Mouse (Mus musculus) limb, embryonic 13.5 days (tissue): ENCODE data around the gene Cldn4. TPM values are rescaled to one million over a fixed set of nuclear protein-coding genes. Genes with fewer than 3 reads are reported as not detected.
"Not testable (repeated sequence)": the region's sequence is repeated elsewhere in the genome, so short reads cannot be mapped to it uniquely, and the experiment has no call there.

Experiments
- ATAC-seq: fragments of 200-750 bp; cut with Nextera tagmentation; 2 replicates; pipeline ENCODE4 v1.8.0; 2017; ENCODE audit warnings: low read depth, moderate number of reproducible peaks, moderate TSS enrichment; ENCODE audit not compliant: low FRiP score
- H3K27ac ChIP-seq: fragments of 300-500 bp; sonication (generic); 2 replicates; pipeline ENCODE4 v1.5.1; 2015; ENCODE audit warnings: inconsistent platforms, mild to moderate bottlenecking, moderate library complexity
- H3K27me3 ChIP-seq: fragments of 300-500 bp; sonication (generic); 2 replicates; pipeline ENCODE4 v1.6.1; 2015; ENCODE audit warnings: mild to moderate bottlenecking, inconsistent platforms
- H3K36me3 ChIP-seq: fragments of 300-500 bp; sonication (generic); 2 replicates; pipeline ENCODE4 v1.6.1; 2015; ENCODE audit warnings: inconsistent platforms, mild to moderate bottlenecking, moderate library complexity
- H3K4me1 ChIP-seq: fragments of 300-500 bp; sonication (generic); 2 replicates; pipeline ENCODE4 v1.6.1; 2015; ENCODE audit warnings: inconsistent platforms
- H3K4me2 ChIP-seq: fragments of 300-500 bp; sonication (generic); replicated peaks from 2 replicates; pipeline ENCODE4 v1.6.1; 2015; ENCODE audit warnings: inconsistent platforms, mild to moderate bottlenecking, moderate library complexity
- H3K4me3 ChIP-seq: fragments of 300-500 bp; sonication (generic); 2 replicates; pipeline ENCODE4 v1.5.1; 2015; ENCODE audit warnings: moderate library complexity, mild to moderate bottlenecking, inconsistent platforms
- H3K9ac ChIP-seq: fragments of 300-500 bp; sonication (generic); 2 replicates; pipeline ENCODE4 v1.6.1; 2015; ENCODE audit warnings: mild to moderate bottlenecking, inconsistent platforms
- H3K9me3 ChIP-seq: fragments of 300-500 bp; sonication (generic); 2 replicates; pipeline ENCODE4 v1.6.1; 2016; ENCODE audit warnings: inconsistent platforms
- WGBS: fragments of 180-500 bp; shearing (Covaris S2); methylation state at CpG from one replicate; pipeline ENCODE4 v1.1.7; 2015; 5-methylcytosine and 5-hydroxymethylcytosine counted together
- polyA plus RNA-seq: library from polyadenylated mRNA; unstranded; fragments of >200 nt; fragmentation: Nextera tagmentation; extraction: Ambion mirVana; gene quantifications from 2 replicates; pipeline ENCODE4 v1.2.1, GENCODE M21; 2015

The Cldn4 gene
- polyA plus RNA-seq, 1 experiment from 2014 or later: 18.9 TPM

GRCm38 (mm10) chr5:134959114-134959513 is 12.4 kb upstream of the Cldn4 start:
- no peak overlapping the region for H3K9ac ChIP-seq
- H3K9me3 ChIP-seq: no peaks in the 10 kb centered on the region
- no peaks in the 10 kb centered on the region for H3K27me3 ChIP-seq
- H3K36me3 ChIP-seq: no peaks in the 10 kb centered on the region
- H3K4me3 ChIP-seq: no peak overlapping the region
- no peak overlapping the region for H3K4me2 ChIP-seq
- H3K27ac ChIP-seq: no peak overlapping the region
- 0 out of 2 replicates have a peak, but pooled peaks cover 5% of the 10 kb centered on the region for H3K4me1 ChIP-seq
- peak; percentile 81 for ATAC-seq
- 66% methylated on average over 7 of the region's 7 CpGs for WGBS

DNA sequence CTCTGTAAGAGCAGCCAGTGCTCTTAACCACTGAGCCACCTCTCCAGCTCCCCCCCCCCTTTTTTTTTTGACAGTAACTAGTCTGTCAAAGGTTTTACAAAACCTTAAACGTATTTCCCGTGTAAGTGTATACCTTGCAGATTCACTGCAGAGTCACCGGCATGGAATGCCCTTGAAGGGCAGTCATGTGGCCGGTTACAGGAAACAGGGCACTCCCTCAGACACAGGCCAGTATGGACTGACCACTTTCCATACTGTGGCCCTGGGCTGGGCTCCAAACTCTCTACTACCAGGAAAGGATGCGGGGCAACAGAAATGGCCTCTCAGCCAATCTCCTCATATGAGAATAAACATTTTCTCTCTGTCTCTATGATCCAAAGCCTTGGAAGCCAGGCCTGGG is 8.8 kb upstream of the Cldn4 start:
- Histone ChIP-seq H3K4me2 (no peak overlapping the region), H3K27ac (no peak overlapping the region), H3K4me3 (no peak overlapping the region), H3K4me1 (peaks cover 14% of the 10 kb centered on the region), H3K27me3 (peaks cover 5% of the 10 kb centered on the region), H3K9ac (no peak overlapping the region), H3K9me3 (no peaks in the 10 kb centered on the region), H3K36me3 (no peaks in the 10 kb centered on the region)
- 78% methylated on average over 5 of the region's 5 CpGs for WGBS
- ATAC-seq: no peak

GRCm38 (mm10) chr5:134951053-134951884 is 4.5 kb upstream of the Cldn4 start:
- ATAC-seq: peak; percentile 15; the same call in 1 of the 2 replicates
- peak overlapping the region; percentile 35; the same call in 1 of the 2 replicates for H3K9ac ChIP-seq

DNA sequence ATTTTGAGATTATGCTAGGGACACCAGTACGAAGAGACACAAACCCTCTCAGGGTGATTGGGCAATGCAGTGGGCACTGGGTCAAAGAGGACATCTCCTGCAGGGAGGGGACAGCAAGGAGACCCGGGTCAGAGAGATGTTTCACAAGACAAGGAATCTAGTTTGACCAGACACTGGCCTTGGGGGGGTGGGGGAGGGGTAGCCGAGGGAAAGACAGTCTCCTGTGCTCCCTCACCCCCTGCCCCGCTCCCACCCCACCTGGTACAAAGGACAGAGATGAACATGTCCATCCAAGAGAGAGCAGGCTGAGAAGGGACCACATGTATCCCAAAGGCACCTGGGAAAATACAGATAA is 1.3 kb upstream of the Cldn4 start:
- no peak overlapping the region for H3K4me2 ChIP-seq
- 58% methylated on average over 4 of the region's 4 CpGs for WGBS
- H3K27me3 ChIP-seq: peaks cover 54% of the 10 kb centered on the region
- no peak overlapping the region for H3K9ac ChIP-seq
- H3K4me3 ChIP-seq: no peak overlapping the region
- no peaks in the 10 kb centered on the region for H3K9me3 ChIP-seq
- peaks cover 32% of the 10 kb centered on the region for H3K4me1 ChIP-seq
- H3K36me3 ChIP-seq: no peaks in the 10 kb centered on the region
- ATAC-seq: no peak
- H3K27ac ChIP-seq: no peak overlapping the region

More at GRCm38 (mm10) chr5:134951053-134951884, 4.5 kb upstream of the Cldn4 start:
- Histone ChIP-seq H3K27ac (no peak overlapping the region), H3K27me3 (peaks cover 26% of the 10 kb centered on the region), H3K4me3 (no peak overlapping the region), H3K36me3 (no peaks in the 10 kb centered on the region), H3K4me1 (peaks cover 27% of the 10 kb centered on the region), H3K4me2 (peak overlapping the region; percentile 42), H3K9me3 (no peaks in the 10 kb centered on the region)
- 18% methylated on average over 19 of the region's 19 CpGs for WGBS

- ATAC-seq: no peak
- Histone ChIP-seq H3K27me3 (peaks cover 52% of the 10 kb centered on the region), H3K4me3 (no peak overlapping the region), H3K4me1 (peaks cover 32% of the 10 kb centered on the region), H3K4me2 (no peak overlapping the region), H3K9ac (no peak overlapping the region), H3K9me3 (no peaks in the 10 kb centered on the region), H3K36me3 (no peaks in the 10 kb centered on the region), H3K27ac (no peak overlapping the region)
- WGBS: 45% methylated on average over 5 of the region's 5 CpGs
Measured at GRCm38 (mm10) chr5:134947420-134948084, 818 bp upstream of the Cldn4 start.

DNA sequence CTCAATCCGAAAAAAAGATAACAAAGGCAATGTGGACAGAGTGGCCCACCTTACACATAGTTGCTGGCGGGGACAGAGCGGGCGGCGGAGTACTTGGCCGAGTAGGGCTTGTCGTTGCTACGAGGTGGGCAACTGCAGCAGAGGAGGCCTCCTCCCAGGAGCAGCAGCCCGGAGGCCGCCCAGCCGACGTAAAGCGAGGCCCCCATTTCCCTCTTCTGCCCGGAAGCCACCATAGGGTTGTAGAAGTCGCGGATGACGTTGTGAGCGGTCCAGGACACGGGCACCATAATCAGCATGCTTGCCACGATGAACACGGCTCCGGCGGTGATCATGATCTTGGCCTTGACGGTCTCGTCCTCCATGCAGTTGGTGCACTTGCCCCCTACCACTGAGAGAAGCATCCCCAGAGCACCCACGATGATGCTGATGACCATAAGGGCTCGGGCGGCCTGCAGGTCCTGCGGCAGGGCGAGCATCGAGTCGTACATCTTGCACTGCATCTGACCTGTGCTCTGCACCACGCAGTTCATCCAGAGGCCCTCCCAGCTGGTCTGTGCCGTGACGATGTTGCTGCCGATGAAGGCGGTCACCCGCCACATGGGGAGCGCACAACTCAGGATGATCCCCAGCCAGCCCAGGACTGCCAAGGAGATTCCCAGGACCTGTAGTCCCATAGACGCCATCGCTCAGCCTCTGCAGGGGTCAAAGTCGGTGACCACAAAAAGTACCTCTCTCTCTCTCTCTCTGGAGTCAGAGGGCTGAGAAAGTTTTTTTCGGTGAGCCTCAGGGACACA is 474 bp downstream of the Cldn4 start:
- no peaks in the 10 kb centered on the region for H3K9me3 ChIP-seq
- H3K27ac ChIP-seq: peak overlapping the region; percentile 22; the same call in 1 of the 2 replicates
- peaks cover 48% of the 10 kb centered on the region for H3K27me3 ChIP-seq
- no peak for ATAC-seq
- H3K4me3 ChIP-seq: peak overlapping the region; percentile 34
- 15% methylated on average over 43 of the region's 43 CpGs for WGBS
- H3K4me2 ChIP-seq: peak overlapping the region; percentile 52
- peaks cover 25% of the 10 kb centered on the region for H3K4me1 ChIP-seq
- H3K36me3 ChIP-seq: no peaks in the 10 kb centered on the region
- peak overlapping the region; percentile 54 for H3K9ac ChIP-seq

GRCm38 (mm10) chr5:134945266-134945959 is 1.3 kb downstream of the Cldn4 start:
- ATAC-seq: no peak
- Histone ChIP-seq H3K4me3 (peak overlapping the region; percentile 34), H3K4me1 (peaks cover 18% of the 10 kb centered on the region), H3K27ac (no peak overlapping the region), H3K9ac (peak overlapping the region; percentile 54), H3K27me3 (peaks cover 48% of the 10 kb centered on the region), H3K36me3 (no peaks in the 10 kb centered on the region), H3K4me2 (peak overlapping the region; percentile 52), H3K9me3 (no peaks in the 10 kb centered on the region)
- 42% methylated on average over 17 of the region's 19 CpGs for WGBS

DNA sequence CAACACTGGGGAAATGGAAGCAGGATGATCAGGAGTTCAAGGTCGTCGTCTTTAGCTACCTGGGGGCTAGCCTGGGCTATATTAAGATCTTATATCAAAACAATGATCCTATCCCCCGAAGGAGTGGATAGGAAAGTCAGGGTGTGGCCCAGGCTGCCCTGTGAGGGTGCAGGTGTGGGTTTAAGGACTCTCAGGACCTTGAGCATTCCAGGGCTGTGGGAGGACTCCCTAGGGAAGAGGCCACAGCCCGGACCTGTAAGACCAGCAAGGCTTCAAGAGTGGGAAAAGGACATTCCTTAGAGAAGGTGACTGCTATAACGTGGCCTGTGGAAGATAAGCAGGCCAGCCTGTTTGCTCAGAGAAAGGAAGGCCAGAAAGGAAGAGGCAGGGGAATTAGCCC is 2.6 kb downstream of the Cldn4 start:
- no peaks in the 10 kb centered on the region for H3K9me3 ChIP-seq
- WGBS: 72% methylated on average over 5 of the region's 5 CpGs
- no peak overlapping the region for H3K4me2 ChIP-seq
- no peak overlapping the region for H3K4me3 ChIP-seq
- no peaks in the 10 kb centered on the region for H3K36me3 ChIP-seq
- no peak overlapping the region for H3K27ac ChIP-seq
- H3K9ac ChIP-seq: no peak overlapping the region
- H3K4me1 ChIP-seq: peaks cover 18% of the 10 kb centered on the region
- peaks cover 48% of the 10 kb centered on the region for H3K27me3 ChIP-seq
- no peak for ATAC-seq

- Histone ChIP-seq H3K4me3 (no peak overlapping the region), H3K4me2 (no peak overlapping the region), H3K36me3 (no peaks in the 10 kb centered on the region), H3K27me3 (peaks cover 43% of the 10 kb centered on the region), H3K27ac (no peak overlapping the region), H3K9me3 (no peaks in the 10 kb centered on the region), H3K4me1 (peaks cover 18% of the 10 kb centered on the region), H3K9ac (no peak overlapping the region)
- ATAC-seq: no peak
- 77% methylated on average over 2 of the region's 2 CpGs for WGBS
Measured at GRCm38 (mm10) chr5:134942740-134943139, 4.0 kb downstream of the Cldn4 start.

GRCm38 (mm10) chr5:134941472-134942209 is 5.1 kb downstream of the Cldn4 start:
- H3K4me2 ChIP-seq: no peak overlapping the region
- no peaks in the 10 kb centered on the region for H3K9me3 ChIP-seq
- peaks cover 8% of the 10 kb centered on the region for H3K4me1 ChIP-seq
- no peak overlapping the region; the same call in 1 of the 2 replicates for H3K27ac ChIP-seq
- no peaks in the 10 kb centered on the region for H3K36me3 ChIP-seq
- no peak overlapping the region for H3K4me3 ChIP-seq
- 75% methylated on average over 14 of the region's 14 CpGs for WGBS
- H3K9ac ChIP-seq: no peak overlapping the region
- peaks cover 32% of the 10 kb centered on the region for H3K27me3 ChIP-seq
- ATAC-seq: no peak

GRCm38 (mm10) chr5:134939554-134939953 is 7.2 kb downstream of the Cldn4 start:
- H3K4me2 ChIP-seq, H3K4me1 ChIP-seq, ATAC-seq, H3K27ac ChIP-seq, H3K4me3 ChIP-seq, H3K9me3 ChIP-seq, H3K9ac ChIP-seq: not testable (repeated sequence)
- WGBS: 75% methylated on average over 3 of the region's 7 CpGs
- peaks cover 11% of the 10 kb centered on the region for H3K27me3 ChIP-seq
- peaks cover 12% of the 10 kb centered on the region for H3K36me3 ChIP-seq
